Mouse (Mus musculus): Measurements from ENCODE around the gene Pcgf2.

DNA sequence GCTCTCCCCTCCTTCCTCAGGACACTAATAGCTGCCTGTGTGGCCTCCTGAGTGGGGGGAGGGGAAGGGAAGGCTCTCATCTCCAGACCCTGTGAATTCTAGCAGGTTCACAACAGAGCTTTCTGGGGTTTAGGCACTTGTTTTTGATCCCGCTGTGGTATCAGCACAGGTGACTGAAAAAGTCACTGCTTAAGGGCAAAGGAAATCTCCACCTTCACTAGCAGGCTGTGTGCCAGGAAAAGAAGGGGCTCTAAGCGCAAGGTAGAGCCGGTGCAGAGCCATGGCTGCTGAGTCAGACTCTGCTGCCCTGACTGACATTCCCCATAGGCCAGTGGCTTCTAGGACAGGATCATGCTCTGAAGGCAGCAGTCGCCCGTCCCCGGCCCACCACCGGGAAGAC is 28.4 kb upstream of the Pcgf2 start:
- TF ChIP-seq POLR2A (IDR thresholded peaks at IDR 0.05; ENCODE audit: borderline replicate concordance, extremely low read depth, low read depth, low read length) (no peak), CTCF (IDR thresholded peaks at IDR 0.05; ENCODE audit: insufficient read depth, low read length) (no peak)
